Mouse (Mus musculus) layer of hippocampus, postnatal 14 days (tissue): ENCODE data around the gene Pcgf5. TPM values are rescaled to one million over a fixed set of nuclear protein-coding genes. Genes with fewer than 3 reads are reported as not detected.

Experiments
- DNase-seq, 2 experiments: peaks; one replicate each; pipeline ENCODE4 v3.0.0; 2021 to 2022; ENCODE audit warnings: low spot score in 2 of 2, mixed read lengths in 1 of 2
- long read RNA-seq, 2 experiments: library from polyadenylated mRNA; stranded (forward); transcript quantifications; one replicate each; pipeline ENCODE4 v2.0.0; 2021
- total RNA-seq, 2 experiments: library from RNA; stranded (reverse); gene quantifications; 2 replicates each; pipeline ENCODE4 v1.2.3; 2021

Pcgf5 gene
- total RNA-seq, result 1 to 10 TPM; 8.2 to 8.5 TPM
- long read RNA-seq, experiment 1, full-length matches to known transcripts, result 3 of 5 reads
- long read RNA-seq, experiment 1, partial matches to known transcripts, result 0 of 5 reads
- long read RNA-seq, experiment 1, other reads (novel, unspliced or antisense), result 2 of 5 reads
- long read RNA-seq, experiment 2, full-length matches to known transcripts, result 6 of 8 reads
- long read RNA-seq, experiment 2, partial matches to known transcripts, result 0 of 8 reads
- long read RNA-seq, experiment 2, other reads (novel, unspliced or antisense), result 2 of 8 reads

- DNase-seq, result peak; percentile 52 to 63
These were observed at the start of gene Pcgf5 for GRCm38 (mm10) chr19:36348161-36348800. TSS of gene Pcgf5 (plus strand) at chr19:36348309.

DNA sequence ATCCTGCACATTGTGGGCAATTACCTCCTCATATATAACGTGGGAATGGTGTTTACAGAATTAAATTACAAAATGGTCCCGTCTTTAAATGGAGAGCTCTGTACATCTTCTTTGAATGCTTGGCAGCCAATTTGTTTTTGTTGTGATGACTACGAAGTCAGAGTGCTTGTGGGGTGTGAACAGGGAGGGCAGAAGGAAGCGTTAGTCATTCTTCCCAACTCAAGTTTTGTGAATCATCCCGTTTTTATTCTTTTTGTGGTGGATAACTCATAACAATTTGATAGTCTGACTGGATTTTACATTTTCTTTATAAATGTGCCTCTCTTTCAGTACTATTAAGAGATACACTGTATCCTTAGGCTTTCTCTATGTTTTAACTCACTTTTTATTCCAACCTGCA is 42.6 kb upstream of the Pcgf5 start:
- no peak for DNase-seq

DNA sequence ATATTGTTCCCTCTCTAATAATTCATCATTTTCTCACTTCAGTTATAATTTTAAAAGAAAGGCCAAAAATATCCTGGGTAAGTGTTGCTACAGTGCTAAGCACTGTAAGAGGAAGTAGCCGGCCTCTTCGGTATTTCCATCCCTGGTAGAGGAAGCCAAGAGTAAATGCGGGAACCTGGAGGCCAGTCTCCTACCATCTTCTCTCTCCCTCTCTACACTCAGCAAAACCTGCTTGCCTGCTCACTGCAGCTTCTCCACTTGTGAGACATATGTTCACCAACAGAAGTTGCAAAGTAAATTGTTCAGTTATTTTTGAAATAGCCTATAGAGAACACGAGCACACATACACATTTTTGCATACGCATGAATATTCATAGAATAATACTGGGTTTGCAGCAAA is 34.1 kb upstream of the Pcgf5 start:
- no peak for DNase-seq

- no peak for DNase-seq
These were observed 28.4 kb upstream of the Pcgf5 start for GRCm38 (mm10) chr19:36319735-36320134.

DNA sequence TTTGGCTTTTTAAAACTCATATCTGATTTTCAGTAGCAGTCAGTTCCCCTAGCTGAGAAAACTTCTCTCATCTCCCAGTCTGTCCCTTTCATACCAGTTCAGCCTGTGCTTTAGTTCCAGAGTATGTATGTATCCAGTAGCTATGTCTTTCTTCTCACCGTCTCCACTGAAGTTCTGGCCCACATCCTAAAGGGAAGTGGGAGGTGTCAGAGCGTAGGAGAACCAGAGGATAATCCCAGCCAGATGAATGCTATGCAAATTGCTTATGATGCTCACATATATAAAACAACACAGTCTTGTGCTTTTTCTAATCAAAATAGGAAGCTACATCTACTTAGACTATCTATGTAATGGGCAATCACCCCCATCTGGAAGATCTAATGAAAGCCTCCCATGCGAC is 27.0 kb upstream of the Pcgf5 start:
- no peak for DNase-seq

- DNase-seq, result no peak
These were observed 24.8 kb upstream of the Pcgf5 start for GRCm38 (mm10) chr19:36323326-36323725.

- DNase-seq, result no peak
These were observed 19.4 kb upstream of the Pcgf5 start for GRCm38 (mm10) chr19:36328678-36329077.

GRCm38 (mm10) chr19:36347376-36347775 is 733 bp upstream of the Pcgf5 start:
- DNase-seq, result no peak

DNA sequence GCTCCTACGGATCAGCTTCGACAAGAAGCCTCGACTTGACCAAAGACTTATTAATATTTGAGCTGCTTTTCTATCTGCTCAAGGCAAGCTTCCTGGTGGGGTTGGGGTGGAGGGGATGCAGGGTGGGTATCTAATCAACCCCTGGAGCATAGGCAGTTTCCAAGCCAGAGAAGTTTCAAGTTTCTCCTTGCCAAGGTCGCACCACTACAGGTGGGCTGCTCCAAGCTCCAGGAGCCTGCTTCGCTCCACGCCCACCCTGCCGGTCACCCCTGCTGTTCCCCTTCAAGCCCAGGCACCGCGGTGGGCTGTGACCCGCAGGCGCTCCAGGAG is 313 bp upstream of the Pcgf5 start:
- no peak for DNase-seq

DNA sequence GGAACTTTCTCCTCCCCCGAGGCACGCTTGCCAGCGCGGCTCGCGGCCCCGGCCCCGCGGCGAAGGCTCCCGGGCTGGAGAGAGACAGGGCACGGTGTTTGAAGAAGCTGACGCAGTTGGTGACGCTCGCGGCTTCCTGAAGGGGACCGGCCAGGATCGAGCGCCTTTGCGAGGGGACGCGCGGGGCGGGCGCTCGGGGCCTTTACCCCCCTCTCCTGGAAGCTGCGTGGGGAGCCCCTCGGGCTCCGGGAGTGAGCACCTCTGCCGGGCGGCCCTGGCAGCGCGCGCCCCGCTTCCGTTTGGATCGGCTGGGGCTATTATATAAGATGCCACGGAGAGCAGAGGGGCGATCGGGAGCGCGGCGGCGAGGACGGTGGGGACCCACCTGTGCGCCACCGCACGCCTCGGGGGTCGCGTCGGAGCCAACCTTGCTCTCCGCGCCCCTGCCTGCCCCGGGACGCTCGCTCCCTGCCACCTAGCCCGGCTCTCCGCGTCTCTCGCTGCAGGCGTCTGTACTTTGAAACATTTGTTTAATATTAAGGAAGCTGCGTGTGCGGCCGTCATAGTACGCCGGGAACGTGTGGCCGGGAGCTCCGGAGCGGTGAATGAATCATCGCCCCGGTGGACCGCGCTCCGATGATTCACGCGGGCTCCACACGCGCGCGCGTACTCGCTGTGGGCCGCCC is 835 bp downstream of the Pcgf5 start:
- peak; percentile 50 to 53 for DNase-seq

DNA sequence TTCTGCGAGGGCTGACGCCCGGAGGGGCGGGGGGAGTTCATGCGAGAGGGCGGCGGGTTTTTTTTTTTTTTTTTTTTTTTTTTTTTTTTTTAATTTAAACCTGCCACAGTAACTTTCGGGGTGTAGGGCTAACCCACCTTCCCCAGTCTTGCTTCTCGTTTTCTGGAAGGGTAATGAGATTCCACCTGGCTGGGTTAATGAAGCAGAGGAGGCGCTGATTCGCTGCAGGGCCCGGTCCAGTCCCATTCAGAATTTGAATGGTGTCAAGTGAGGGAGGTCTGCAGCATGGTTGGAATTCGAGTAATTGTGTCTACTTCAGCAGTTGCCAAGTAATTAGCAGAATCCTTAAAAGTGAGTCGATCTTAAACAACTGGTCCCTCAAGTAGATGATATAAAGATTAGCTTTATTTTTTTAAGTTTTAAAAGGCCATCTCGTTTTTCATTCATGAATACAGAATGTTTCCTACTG is 1.4 kb downstream of the Pcgf5 start:
- DNase-seq, result peak in 1 of 2 experiments; percentile 7

- DNase-seq, result no peak
These were observed 2.1 kb downstream of the Pcgf5 start for GRCm38 (mm10) chr19:36350181-36350580.

DNA sequence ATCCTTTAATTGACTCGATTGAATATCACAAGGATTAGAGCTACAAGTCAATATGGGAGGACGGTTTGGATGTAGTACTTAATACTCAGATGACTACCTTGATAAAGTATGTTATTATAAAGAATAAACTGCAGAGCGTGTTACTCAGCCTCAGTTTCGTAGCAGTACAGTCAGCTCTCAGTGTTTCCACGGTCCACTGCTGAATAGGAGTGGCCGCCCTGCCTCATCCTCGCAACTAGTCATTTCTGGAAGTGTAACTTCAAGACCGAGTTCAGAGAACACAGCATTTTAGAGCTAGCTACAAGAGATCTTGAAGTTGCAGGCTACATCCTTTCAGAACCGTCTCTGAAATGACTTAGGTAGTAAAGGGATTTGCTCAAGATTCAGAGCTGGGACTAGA is 2.8 kb downstream of the Pcgf5 start:
- DNase-seq, result no peak

- no peak for DNase-seq
These were observed 14.4 kb downstream of the Pcgf5 start for GRCm38 (mm10) chr19:36362541-36362940.

DNA sequence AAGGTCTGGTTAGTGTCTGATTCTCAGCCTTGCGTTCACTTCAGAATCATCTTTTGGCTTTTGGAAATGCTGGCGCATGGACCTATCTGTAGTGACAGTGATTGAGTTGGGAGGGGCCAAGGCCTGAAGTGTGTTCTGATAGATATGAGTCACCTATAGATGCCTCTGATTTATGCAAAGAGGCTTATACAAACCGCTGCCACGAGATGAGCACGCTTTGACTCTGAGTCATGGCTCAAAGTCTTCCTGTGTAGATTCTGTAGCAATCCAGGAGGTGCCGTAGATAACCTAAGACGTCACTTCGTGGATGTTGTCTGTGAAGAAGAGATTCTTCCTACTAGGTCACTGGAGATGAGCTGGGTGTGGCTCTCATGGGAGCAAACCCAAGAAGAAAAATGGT is 16.6 kb downstream of the Pcgf5 start:
- DNase-seq, result no peak

- DNase-seq, result no peak
These were observed 23.4 kb downstream of the Pcgf5 start for GRCm38 (mm10) chr19:36371478-36371877.

GRCm38 (mm10) chr19:36373056-36373621 is 25.0 kb downstream of the Pcgf5 start:
- no peak for DNase-seq

- no peak for DNase-seq
These were observed 27.2 kb downstream of the Pcgf5 start for GRCm38 (mm10) chr19:36375200-36375783.

GRCm38 (mm10) chr19:36377729-36378128 is 29.6 kb downstream of the Pcgf5 start:
- DNase-seq, result no peak

DNA sequence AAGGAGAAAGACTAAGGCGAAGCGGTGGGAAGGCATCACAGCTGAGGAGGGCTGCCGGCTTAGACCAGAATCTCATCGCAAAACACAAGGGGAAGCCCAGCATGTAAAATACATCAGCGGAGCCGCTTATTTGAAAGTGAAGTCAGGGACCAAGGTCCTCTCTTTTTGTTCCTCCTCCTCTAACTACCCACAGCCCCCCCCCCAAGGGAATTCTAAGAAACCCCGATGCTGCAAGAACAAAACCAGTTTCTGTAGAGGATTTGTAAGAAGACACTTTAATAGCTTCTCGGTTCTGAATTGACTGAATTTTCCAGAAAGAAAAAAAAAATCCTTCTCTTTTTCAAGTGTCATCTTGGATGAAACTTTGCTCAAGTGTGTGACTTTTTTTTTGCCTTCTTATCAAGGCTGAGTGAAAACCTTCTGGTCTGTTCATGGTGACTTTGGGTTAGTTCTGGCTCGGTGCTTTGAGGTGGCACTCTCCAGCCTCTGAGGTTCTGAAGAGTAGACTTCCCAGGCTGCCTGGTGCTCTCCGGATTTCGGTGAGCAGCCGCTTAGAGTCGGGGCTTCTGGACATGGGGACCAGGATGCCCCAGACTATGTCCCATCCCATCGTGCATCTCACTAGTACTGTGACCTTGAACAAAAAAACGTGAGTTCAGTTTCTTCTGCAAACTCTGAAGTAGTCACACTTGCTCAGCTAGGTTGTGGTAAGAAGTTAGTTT is 30.6 kb downstream of the Pcgf5 start:
- no peak for DNase-seq

DNA sequence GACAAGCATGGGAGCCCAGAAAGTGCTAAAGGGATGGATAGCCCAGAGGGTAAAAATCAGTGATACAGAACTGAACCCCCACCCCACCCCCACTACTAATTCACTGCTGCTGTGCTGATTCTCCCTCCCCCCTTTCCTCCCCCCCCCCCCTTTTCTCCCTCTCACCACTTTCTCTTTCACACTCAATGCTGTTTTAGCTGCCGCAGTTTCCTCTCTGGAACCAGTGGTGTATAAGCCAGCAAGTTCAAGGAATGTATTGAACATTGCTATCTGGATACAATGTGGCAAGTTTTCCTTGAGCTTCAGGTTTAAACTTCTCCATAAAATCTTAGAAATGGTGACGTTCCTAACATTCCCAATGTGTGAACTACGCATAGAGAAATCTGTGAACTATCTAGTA is 34.8 kb downstream of the Pcgf5 start:
- no peak for DNase-seq
